Mouse (Mus musculus) gastrocnemius, postnatal 14 days (tissue): ENCODE results near the gene Ccdc121. TPM values are rescaled to one million over a fixed set of nuclear protein-coding genes. Genes with fewer than 3 reads are reported as not detected.
"Not testable (repeated sequence)": the region's sequence is repeated elsewhere in the genome, so short reads cannot be mapped to it uniquely, and the experiment has no call there.

ENCODE experiments used
- DNase-seq: peaks from one replicate; pipeline ENCODE4 v3.0.0; 2021; ENCODE audit warnings: mixed read lengths
- intact Hi-C: fragments of 180-260 bp; cut with DNase I; formaldehyde crosslinking; loops from one replicate; pipeline ENCODE4 v1.15.1; 2025; ENCODE audit warnings: low total_unique reads
- total RNA-seq, 2 experiments: library from RNA; stranded (reverse); gene quantifications; 2 replicates each; pipeline ENCODE4 v1.2.3; 2021

Ccdc121 gene
- total RNA-seq, 2 experiments from 2014 or later: not detected

DNA sequence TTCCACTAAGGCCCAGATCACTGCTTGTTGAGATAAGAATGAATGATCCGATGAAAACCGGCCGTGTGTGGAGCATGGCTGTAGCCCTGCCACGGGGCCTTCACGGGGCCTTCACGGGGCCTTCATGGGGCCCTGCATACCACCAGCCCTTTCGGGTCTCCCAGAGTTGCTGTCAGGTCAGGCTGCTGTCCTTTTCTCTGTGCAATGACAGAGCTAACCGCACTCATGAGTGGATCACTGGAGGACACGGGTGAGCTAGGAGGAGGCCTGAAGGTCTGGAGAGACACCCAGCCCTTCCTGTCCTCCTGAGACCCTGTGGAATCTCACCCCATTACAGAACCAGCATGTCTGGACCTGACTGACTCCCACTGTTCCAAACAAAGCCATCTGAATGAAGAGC, 6.8 kb upstream of the Ccdc121 start:
- intact Hi-C loops: no loop called here

DNA sequence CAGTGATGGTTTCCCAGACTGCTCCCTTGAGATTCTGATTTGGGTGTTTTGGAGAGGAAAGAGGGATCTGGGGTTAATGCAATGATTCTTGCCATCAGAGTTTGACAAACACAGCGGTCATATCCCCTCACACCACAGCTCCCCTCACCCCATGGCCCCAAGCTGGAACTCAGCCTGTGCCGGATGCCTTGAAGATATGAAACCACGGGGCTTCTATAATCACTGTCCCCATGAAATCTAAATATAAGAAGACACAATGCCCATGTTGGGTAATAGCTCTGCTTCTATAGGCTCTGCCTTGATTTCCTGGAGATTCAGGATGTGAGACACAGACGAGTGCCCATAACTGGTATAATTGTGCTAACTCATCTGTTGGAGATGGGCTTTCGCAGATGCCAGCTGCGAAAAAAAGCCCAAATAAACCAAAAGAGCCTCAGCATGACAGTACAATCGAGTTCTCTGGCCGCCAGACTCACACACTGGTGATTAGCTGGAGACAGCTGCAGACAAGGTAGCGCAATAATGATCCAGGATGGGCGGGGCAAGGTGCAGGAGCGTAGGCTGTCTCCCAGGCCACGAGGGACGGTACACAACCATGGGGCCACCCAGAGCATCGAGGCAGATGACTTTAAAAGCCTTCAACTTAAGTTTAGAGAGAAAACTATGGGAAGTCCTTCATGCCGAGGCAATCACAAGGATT, 1.3 kb upstream of the Ccdc121 start:
- intact Hi-C loops: no loop called here
- DNase-seq: no peak

More for the DNA sequence above, 6.8 kb upstream of the Ccdc121 start:
- DNase-seq: no peak

DNA sequence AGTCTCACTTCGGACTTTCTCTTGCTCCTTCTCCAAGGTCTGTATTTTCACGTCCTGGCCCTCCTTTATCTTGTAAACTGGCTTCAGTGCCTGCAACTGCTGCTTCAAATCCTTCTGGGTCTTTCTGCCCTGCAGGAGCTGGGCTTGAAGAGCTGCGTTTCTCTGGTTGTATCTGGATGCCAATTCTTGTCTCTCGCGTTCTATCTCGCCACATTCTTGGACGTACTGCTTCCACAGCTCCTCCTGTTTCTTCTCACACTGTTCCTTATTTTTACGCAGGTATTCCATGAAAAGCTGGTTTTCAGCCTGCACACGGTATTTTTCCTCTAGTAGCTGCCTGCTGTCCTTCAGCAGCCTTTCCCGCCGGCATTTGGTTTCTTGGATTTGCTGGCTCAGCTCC, 396 bp downstream of the Ccdc121 start:
- DNase-seq, intact Hi-C loops: not testable (repeated sequence)

DNA sequence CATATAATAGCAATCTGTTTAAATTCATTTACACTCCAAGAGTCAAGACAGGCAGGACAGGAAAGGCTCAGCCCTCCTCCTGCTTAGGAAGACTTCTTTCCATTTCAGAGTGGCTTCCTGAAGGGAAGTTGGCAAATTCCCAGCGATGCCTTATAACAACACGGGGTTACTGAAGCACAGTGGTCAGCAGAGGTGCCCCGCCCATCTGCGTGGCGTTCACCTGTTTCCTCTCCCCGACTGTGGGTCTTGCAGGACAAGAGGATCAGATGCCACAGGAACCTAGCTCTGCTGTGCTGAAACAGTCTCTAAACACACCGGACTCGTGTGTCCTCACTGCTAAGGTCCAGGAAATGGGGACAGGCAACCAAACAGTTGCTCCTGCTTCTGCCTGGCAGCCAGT, 5.9 kb downstream of the Ccdc121 start:
- intact Hi-C loops: no loop called here
- DNase-seq: no peak

DNA sequence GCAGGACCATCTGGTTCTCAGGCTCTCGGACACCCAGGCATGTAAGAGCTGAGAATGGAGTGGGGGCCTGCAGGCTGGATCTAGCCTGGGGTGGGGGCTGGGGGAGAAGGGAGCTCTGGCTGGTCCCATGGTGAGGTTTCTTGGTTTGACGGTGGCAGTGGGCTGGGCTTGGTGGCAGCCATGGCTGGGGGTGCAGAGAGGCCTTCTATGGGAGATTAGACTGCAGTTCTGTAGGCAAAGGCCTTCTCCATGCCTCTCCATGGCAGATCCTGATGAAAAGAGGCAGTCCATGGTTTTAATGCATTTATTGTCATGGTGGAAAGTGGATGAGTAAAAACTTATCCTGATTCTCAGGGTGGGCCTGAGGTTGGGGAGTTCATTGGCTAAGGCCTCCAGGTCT, 7.8 kb downstream of the Ccdc121 start:
- intact Hi-C loops: no loop called here
- no peak for DNase-seq

DNA sequence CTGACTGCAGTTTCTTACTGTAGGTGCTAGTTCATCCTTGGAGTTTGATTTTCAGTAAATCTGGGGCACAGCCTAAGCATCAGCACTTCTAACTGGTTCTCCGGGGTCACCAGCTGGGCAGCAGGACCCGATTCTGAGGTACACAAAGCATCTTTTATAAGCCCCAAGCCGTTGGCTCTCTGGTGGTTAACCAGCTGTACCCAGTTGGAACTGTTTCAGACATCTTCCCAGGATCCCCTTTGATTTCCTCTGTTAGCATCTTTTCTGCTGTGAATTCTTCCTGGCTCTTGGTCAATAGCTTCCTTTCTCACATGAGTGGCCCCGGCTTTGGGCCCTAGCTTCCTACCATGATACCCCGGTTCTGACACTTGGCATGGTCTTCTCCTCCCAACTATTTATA, 26.6 kb downstream of the Ccdc121 start:
- intact Hi-C loops: no loop called here

DNA sequence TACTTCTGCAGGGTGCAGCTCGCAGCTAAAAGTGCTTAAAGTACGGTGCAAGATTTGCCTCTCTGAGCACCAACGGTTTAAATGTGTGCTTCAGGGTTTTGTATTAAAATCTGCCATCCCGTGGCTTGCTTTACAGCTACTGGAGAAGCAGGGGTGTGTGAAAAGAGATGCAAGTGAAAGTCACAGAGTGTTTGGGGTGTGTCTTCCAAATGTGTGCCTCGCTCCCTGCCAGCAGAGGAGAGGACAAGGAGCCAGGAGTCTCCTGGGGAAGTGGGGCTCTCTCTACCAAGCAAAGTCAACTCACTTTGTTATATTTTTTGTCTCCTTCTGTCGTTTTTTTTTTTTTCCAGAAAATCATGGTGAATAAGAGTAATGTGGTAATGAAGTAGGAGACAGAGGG, 34.7 kb downstream of the Ccdc121 start:
- intact Hi-C loops: no loop called here
- DNase-seq: no peak

More for the DNA sequence above, 26.6 kb downstream of the Ccdc121 start:
- no peak for DNase-seq

DNA sequence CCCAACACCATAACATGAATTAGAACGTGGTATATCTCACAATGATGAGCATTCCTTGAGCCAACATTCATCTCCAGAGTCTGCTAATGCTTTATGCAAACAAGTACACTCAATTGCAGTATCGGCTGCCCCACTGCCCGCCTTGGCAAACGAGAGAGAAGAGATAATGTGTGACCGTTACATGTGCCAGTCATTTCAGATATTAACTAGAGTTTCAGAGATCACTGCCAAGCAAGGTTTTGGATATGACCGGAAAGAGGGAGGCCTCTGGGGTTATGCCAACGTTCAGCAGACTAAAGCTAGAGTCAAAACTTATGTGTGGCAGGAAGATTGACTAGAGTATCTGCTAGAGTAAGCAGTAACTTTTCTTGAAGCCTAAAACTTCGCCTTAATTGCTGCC, 35.1 kb downstream of the Ccdc121 start:
- intact Hi-C loops: no loop called here
- no peak for DNase-seq

DNA sequence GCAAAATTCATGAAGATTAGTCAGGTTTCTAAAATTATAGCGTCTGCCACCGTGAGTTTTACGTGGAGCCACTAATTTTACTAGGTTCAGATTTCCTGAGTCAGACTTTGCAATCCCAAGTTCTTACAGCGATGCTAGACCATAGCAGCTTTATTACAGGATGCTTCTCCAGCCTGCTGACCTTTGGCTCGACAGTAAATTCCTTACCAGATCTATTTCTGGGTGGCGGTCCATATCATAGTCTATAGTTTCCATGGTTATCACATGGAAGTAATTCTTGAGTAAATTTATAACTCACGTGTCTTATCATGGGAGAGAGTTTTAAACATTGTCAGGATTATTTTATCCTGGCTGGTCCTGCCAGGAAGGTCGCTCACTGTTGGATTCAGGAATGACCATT, 41.8 kb downstream of the Ccdc121 start:
- intact Hi-C loops: no loop called here
- no peak for DNase-seq

DNA sequence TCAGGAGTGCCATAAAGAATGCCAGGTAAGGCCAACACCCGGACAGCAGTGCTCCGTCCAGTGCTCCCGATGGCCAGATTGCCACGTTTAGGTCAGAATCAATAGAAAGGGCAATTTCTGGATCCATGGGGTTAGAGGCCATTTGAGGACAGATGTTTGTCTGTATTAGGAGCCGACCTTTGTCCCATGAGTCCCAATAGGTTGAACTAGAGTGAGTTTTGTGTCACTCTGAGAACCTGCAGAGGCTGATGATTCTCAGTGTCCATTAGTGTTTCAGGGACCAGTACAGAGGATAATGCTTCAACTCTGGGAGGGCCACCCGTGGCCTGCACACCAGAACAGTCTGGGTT, 44.0 kb downstream of the Ccdc121 start:
- intact Hi-C loops: no loop called here
- DNase-seq: no peak

DNA sequence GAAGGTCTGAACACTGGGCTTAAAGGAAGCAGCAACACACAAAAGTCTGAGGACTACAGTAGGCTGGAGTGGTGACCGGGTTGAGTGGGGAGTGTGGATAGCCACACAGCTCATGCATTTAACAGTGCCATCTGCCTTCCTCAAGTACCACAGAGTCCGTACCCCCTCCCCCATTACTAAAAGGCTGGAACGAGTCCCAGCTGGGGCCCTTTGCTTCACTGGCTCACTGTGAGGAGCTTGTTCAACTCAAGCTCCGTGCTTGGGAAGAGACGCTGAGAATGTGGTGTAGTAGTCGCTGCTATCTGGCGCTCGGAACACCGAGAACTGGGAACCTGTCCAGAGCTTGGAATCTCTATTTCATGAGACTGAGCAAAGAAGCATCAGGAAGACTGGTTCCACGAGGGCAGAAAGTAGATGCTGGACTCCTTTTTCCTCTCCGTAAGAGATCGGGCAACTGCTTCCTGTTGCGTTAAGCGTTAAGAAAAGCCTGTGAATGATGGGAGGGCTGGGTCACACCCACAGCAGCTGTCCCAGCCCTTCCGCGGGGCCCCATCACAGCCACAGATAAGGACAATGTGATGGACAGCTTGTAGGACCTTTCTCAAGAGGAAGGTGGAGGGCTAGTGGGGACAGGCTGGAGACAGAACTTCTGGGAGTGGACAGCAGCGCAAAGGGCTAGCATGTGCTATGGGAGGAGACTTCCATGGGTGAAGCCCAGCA, 44.5 kb downstream of the Ccdc121 start:
- intact Hi-C loops: no loop called here
- DNase-seq: no peak

DNA sequence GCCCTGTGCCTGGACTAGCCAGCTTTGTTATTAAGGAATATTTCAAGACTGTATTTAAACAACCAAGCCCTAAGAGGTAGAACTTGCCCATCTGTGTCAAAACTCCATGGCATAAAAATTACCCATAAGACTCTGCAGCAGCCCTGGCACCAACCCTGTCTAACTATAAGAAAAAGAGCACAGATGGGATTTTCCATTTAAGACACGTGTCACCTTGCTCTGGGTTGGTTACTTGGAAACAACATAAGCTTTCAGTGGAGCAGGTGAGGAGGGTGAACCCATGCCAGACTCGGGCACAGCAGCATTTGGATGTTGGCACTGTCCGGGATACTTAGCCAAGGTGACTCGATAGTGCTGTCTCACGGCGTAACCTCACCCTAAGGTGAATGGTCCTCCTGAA, 45.2 kb downstream of the Ccdc121 start:
- DNase-seq: no peak
- intact Hi-C loops: no loop called here

DNA sequence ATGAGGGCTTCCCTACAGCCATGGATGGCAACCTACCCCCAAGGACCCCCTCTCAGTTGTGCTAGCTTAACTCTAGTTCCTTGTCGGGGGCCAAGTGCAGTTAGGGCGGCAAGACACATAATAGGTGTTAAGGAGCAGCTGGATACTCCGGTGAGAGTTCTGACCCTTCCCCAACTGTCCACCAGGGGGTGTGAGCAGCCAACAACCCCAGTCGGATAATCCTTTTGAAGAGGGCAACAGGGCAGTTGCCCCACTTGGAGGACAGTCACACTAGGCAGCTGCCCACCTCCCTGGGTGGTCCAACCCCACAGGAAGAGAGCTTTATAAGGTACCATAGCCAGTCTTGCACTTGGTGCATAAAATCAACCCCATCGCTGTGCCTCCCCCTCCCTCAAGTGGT, 46.2 kb downstream of the Ccdc121 start:
- intact Hi-C loops: loop anchor here (2.0 kb wide), 1 partner anchor 80 kb away; no protein-coding TSS in a partner anchor
- no peak for DNase-seq

DNA sequence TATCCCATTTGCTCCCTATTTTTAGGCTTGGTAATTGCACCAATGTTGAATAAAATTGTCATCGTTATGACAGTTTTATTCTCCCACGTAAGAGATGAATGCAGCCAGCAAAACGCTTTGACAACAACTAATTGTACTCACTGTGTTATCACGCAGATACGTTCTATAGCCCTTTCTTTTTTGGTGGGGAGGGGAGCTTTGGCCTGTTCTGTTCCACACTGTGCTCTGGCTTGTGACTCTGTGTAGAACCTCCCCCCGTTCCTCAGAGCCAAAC, 48.4 kb downstream of the Ccdc121 start:
- no peak for DNase-seq
- intact Hi-C loops: no loop called here

DNA sequence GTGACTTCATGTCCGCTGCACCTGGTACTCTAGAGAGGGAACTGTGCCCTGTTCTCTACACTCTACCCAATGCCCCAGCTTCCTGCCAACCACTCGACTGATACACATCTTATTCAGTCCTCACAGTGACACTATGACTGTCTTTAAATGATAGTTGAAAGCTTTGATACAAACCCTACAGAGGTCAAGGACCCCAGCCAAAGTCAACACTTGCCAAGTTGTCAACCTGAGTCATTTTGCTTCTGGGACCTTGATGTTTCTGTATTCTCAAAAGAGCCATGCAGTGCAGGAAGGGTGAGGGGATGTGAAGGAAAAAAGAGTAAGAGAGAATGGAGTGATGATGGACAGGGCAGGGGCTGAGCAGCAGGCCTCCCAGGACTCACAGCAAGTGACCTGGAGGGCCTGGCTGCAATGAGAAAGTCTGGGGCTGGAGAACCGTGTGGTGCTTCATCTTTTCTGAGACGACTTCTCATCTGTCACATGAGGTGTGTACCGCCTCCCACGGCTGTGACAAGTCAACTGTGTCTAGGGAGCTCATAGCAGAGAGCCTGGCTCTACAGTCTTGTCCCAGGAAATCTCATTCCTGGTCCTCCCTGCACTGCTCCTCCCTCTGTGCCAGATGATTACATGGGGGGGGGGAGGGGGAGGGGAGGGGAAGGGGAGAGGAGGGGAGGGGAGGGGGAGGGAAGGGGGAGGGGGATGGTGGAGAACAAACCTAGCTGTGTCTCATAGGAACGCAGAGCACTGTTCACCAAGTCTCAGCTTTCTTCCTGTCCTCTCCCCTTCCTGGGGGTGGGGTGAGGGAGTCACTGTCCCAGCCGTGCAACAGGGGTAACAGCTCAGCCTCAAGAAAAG, 49.0 kb downstream of the Ccdc121 start:
- no peak for DNase-seq
- intact Hi-C loops: no loop called here

DNA sequence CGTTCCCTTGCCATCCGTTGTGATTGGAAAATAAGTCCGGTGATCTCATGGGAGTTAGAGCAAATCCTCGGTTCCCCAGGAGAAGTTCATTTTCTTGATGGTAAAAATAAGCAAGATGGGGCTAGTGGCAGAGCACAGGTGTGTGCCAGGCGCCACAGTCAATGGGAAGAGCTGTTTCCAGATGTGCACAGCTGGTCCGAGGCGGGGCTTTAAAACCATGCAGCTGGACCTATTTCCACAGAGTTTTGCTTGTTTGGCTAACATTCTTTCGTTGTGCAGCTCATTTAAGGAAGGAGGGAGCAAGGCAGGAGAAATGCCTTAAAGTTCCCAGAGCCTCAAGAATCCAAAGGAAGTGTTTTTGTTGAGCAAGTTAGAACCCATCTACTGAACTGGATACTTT, 49.8 kb downstream of the Ccdc121 start:
- intact Hi-C loops: no loop called here
- no peak for DNase-seq

DNA sequence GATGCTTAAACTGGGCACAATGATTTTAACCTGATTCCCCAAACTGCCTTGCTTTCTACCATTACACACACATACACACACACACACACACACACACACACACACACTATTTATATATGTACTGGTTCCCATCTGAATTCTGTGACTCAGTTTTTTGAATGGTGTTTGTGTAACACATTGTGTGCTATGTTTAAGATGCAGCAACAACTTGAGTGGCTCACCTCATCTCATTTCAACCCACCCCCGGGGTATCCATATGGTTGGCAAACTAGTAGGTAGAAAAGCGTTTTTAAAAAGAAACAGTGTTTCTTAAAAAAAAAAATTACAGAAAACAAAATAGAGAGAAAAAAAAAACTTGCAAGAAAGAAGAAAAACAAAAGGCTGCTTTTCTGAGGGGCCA, 51.0 kb downstream of the Ccdc121 start:
- no peak for DNase-seq

More for the DNA sequence above, 51.0 kb downstream of the Ccdc121 start:
- intact Hi-C loops: no loop called here
